In the genomic region with DNA sequence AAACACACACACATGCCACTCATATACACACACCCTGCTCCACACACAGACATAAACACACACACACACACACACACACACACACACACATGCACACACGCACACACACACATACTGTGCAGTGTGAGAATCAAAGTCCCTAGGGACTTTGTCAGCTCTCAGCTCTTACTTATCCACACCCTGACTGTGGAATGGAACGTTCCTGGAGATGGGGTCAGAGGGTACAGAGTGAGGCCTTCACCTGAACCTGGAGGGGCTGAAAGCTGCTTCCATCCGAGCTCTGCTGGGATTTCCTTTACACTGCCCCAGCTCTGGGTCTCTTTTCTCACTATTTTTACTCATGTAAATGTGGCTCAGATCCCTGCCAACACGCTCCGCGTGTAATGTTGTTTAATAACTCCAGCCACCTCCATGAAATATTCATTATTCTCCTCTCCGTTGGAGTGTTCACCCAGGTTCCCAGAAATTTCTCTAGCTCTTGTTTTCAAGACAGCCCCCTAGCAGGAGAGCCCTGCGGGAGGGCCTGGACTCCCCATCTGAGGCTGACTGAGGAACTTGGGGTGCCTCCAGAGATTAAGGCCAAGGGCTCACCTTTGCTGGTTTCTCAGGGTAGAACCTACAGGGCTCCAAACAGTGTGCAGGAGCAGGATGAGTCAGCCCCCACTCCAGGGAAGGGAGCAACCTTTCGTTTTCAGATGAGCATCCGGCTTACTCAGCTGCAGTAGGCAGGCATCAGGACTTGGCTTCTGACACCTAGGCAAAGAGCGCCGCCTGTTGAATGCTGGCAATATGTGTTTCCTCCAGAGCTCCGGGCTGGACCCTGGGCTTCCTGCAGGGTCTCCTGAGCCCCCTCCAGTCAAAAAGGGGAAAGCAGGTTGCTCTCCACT, we compare ENCODE assay signal across 7 mouse cellular contexts.
DNase-seq lines count a peak whose midpoint lies in the region; ATAC-seq lines count a peak whose summit lies in the region.

No protein-coding gene starts in this region.

- no peaks in the 10 kb centered on the region for H3K36me3 ChIP-seq in intestine, embryonic 16.5 days (ENCODE audit: control insufficient read depth, insufficient read depth, low read length)
- H3K36me3 ChIP-seq in midbrain, embryonic 16.5 days (ENCODE audit: control insufficient read depth, insufficient read depth, low read length): no peaks in the 10 kb centered on the region

- peak; percentile 72 for ATAC-seq in intestine, embryonic 16.5 days
- ATAC-seq in midbrain, embryonic 16.5 days: 0 out of 2 replicates have a peak, but pooled peaks have one; percentile 25

- H3K27me3 ChIP-seq in intestine, embryonic 16.5 days (replicated peaks; ENCODE audit: control insufficient read depth, insufficient read depth, low read length): no peaks in the 10 kb centered on the region
- no peaks in the 10 kb centered on the region for H3K27me3 ChIP-seq in midbrain, embryonic 16.5 days (ENCODE audit: control insufficient read depth, insufficient read depth, low read depth, low read length)

- no peaks in the 10 kb centered on the region; the same call in 1 of the 2 replicates for H3K9me3 ChIP-seq in intestine, embryonic 16.5 days (ENCODE audit: control insufficient read depth, low read length)
- no peaks in the 10 kb centered on the region for H3K9me3 ChIP-seq in midbrain, embryonic 16.5 days (replicated peaks; ENCODE audit: control insufficient read depth, low read length, poor library complexity, severe bottlenecking)

- peak overlapping the region; percentile 27; the same call in 1 of the 2 replicates for H3K9ac ChIP-seq in intestine, embryonic 16.5 days (ENCODE audit: low read depth, low read length)
- H3K9ac ChIP-seq in midbrain, embryonic 16.5 days (ENCODE audit: low read depth, low read length): no peak overlapping the region

- no peak overlapping the region for H3K4me3 ChIP-seq in intestine, embryonic 16.5 days (ENCODE audit: low read length)
- H3K4me3 ChIP-seq in midbrain, embryonic 16.5 days (ENCODE audit: low read depth, low read length): no peak overlapping the region

- peaks cover 6% of the 10 kb centered on the region; the same call in 1 of the 2 replicates for H3K4me1 ChIP-seq in intestine, embryonic 16.5 days (ENCODE audit: control insufficient read depth, insufficient read depth, low read length)
- peaks cover 7% of the 10 kb centered on the region for H3K4me1 ChIP-seq in midbrain, embryonic 16.5 days (ENCODE audit: control insufficient read depth, insufficient read depth, low read length)

- 0 out of 2 replicates have a peak overlapping the region, but pooled peaks have one; percentile 43 for H3K27ac ChIP-seq in intestine, embryonic 16.5 days (ENCODE audit: low read length)
- peak overlapping the region; percentile 51 for H3K27ac ChIP-seq in midbrain, embryonic 16.5 days (ENCODE audit: low read length)

- peak; percentile 53 to 66 for DNase-seq in adrenal gland, adult 18-20 months (ENCODE audit: low spot score in 2 of 2)
- peak; percentile 79 to 80 for DNase-seq in cerebellum, postnatal 14 days
- peak; percentile 50 to 51 for DNase-seq in frontal cortex, postnatal 36 days (ENCODE audit: low spot score in 2 of 2)
- DNase-seq in left cerebral cortex, adult 9 months (ENCODE audit: low spot score in 2 of 2): peak; percentile 18 to 61
- DNase-seq in thymus, postnatal 0 days (ENCODE audit: low spot score): peak; percentile 10

- WGBS in intestine, embryonic 16.5 days: 45% methylated on average over 13 of the region's 13 CpGs
- WGBS in midbrain, embryonic 16.5 days: 26% methylated on average over 13 of the region's 13 CpGs

- no peak overlapping the region for H3K4me2 ChIP-seq in intestine, embryonic 16.5 days (ENCODE audit: low read depth, low read length)
- H3K4me2 ChIP-seq in midbrain, embryonic 16.5 days (ENCODE audit: low read length): peak overlapping the region; percentile 10; the same call in 1 of the 2 replicates

Comparison
In these comparisons a context has a peak if more than half of its experiments do, and no peak if none do; other contexts are left out.
1. DNase-seq: peak in every context shown above with its lines; median percentile 80 in cerebellum, postnatal 14 days; 60 in adrenal gland, adult 18-20 months; 50 in frontal cortex, postnatal 36 days; 40 in left cerebral cortex, adult 9 months; 10 in thymus, postnatal 0 days.